Mouse (Mus musculus) CD4-positive helper T cell, adult 2 months (primary cell): ENCODE results near the gene Sacs.
"Not testable (repeated sequence)": the region's sequence is repeated elsewhere in the genome, so short reads cannot be mapped to it uniquely, and the experiment has no call there.

Experiments used
- DNase-seq: peaks from one replicate; pipeline ENCODE4 v3.0.0-alpha.2; 2012; ENCODE audit warnings: low read depth, missing footprints, low spot score

Sacs gene

GRCm38 (mm10) chr14:61137994-61138726, at the start of gene Sacs:
Sacs (plus strand) TSS chr14:61138457.
- no peak for DNase-seq

GRCm38 (mm10) chr14:61090955-61091354, 47.3 kb upstream of the Sacs start:
- DNase-seq = no peak

- DNase-seq = no peak
Observed at GRCm38 (mm10) chr14:61092073-61092472, 46.2 kb upstream of the Sacs start.

- no peak for DNase-seq
Observed at GRCm38 (mm10) chr14:61097974-61098625, 40.2 kb upstream of the Sacs start.

- DNase-seq = no peak
Observed at GRCm38 (mm10) chr14:61100736-61101135, 37.5 kb upstream of the Sacs start.

- no peak for DNase-seq
Observed at GRCm38 (mm10) chr14:61106404-61106803, 31.9 kb upstream of the Sacs start.

- no peak for DNase-seq
Observed at GRCm38 (mm10) chr14:61108625-61109024, 29.6 kb upstream of the Sacs start.

- DNase-seq = peak; percentile 59
Observed at GRCm38 (mm10) chr14:61112404-61112803, 25.9 kb upstream of the Sacs start.

- no peak for DNase-seq
Observed at GRCm38 (mm10) chr14:61124755-61125154, 13.5 kb upstream of the Sacs start.

- no peak for DNase-seq
Observed at GRCm38 (mm10) chr14:61125201-61125600, 13.1 kb upstream of the Sacs start.

- DNase-seq = not testable (repeated sequence)
Observed at GRCm38 (mm10) chr14:61127365-61127764, 10.9 kb upstream of the Sacs start.

GRCm38 (mm10) chr14:61128961-61129507, 9.2 kb upstream of the Sacs start:
- no peak for DNase-seq

- DNase-seq = no peak
Observed at GRCm38 (mm10) chr14:61132556-61132955, 5.7 kb upstream of the Sacs start.

- no peak for DNase-seq
Observed at GRCm38 (mm10) chr14:61134381-61135030, 3.8 kb upstream of the Sacs start.

GRCm38 (mm10) chr14:61137410-61137809, 847 bp upstream of the Sacs start:
- no peak for DNase-seq

- DNase-seq = no peak
Observed at GRCm38 (mm10) chr14:61138727-61139067, 440 bp downstream of the Sacs start.

GRCm38 (mm10) chr14:61143358-61143757, 5.1 kb downstream of the Sacs start:
- no peak for DNase-seq

GRCm38 (mm10) chr14:61143869-61144268, 5.6 kb downstream of the Sacs start:
- DNase-seq = peak; percentile 33

GRCm38 (mm10) chr14:61150416-61150815, 12.2 kb downstream of the Sacs start:
- not testable (repeated sequence) for DNase-seq

GRCm38 (mm10) chr14:61154900-61155585, 16.8 kb downstream of the Sacs start:
- DNase-seq = no peak

- no peak for DNase-seq
Observed at GRCm38 (mm10) chr14:61155687-61156086, 17.4 kb downstream of the Sacs start.

GRCm38 (mm10) chr14:61157426-61157825, 19.2 kb downstream of the Sacs start:
- not testable (repeated sequence) for DNase-seq
